Mouse (Mus musculus) C2C12 (cell line): ENCODE measurements around the gene Snu13. TPM values are rescaled to one million over a fixed set of nuclear protein-coding genes. Genes with fewer than 3 reads are reported as not detected.

ENCODE experiments used
- H3K27me3 ChIP-seq: one replicate; pipeline ENCODE4 v1.6.1; 2011; ENCODE audit not compliant: control insufficient read depth, insufficient read depth, insufficient read length
- H3K36me3 ChIP-seq: one replicate; pipeline ENCODE4 v1.6.1; 2011; ENCODE audit not compliant: control insufficient read depth, insufficient read depth
- H3K4me3 ChIP-seq: one replicate; pipeline ENCODE4 v1.5.1; 2011; ENCODE audit warnings: mild to moderate bottlenecking, control low read depth; ENCODE audit not compliant: poor library complexity, insufficient read depth, severe bottlenecking
- H3K79me2 ChIP-seq: one replicate; pipeline ENCODE4 v1.6.1; 2011; ENCODE audit not compliant: control insufficient read depth, insufficient read depth
- H3K79me3 ChIP-seq: one replicate; pipeline ENCODE4 v1.6.1; 2011; ENCODE audit warnings: low read depth, control low read depth
- H3ac ChIP-seq: one replicate; pipeline ENCODE3; 2011; ENCODE audit warnings: low read depth; ENCODE audit not compliant: control insufficient read depth, insufficient read length
- CEBPB ChIP-seq: IDR thresholded peaks from one replicate; pipeline ENCODE4 v1.6.1; 2011; ENCODE audit warnings: low read depth, mild to moderate bottlenecking, control low read depth, moderate library complexity
- CTCF ChIP-seq: IDR thresholded peaks from one replicate; pipeline ENCODE4 v1.5.1; 2011; ENCODE audit not compliant: control insufficient read depth, insufficient read depth, insufficient read length
- FOSL1 ChIP-seq: IDR thresholded peaks from one replicate; pipeline ENCODE4 v1.8.0; 2011; ENCODE audit warnings: mild to moderate bottlenecking, low read length; ENCODE audit not compliant: poor library complexity, insufficient read depth, severe bottlenecking
- MAX ChIP-seq: IDR thresholded peaks from one replicate; pipeline ENCODE4 v1.6.1; 2011; ENCODE audit warnings: mild to moderate bottlenecking, control low read depth
- MYOD1 ChIP-seq: IDR thresholded peaks from one replicate; pipeline ENCODE4 v1.6.1; 2011; ENCODE audit warnings: low read depth; ENCODE audit not compliant: control insufficient read depth, insufficient read length
- MYOG ChIP-seq: IDR thresholded peaks from one replicate; pipeline ENCODE4 v1.6.1; 2011; ENCODE audit not compliant: control insufficient read depth, insufficient read length; ENCODE audit errors: extremely low read depth
- USF1 ChIP-seq: IDR thresholded peaks from one replicate; pipeline ENCODE4 v1.6.1; 2011; ENCODE audit warnings: low read depth, mild to moderate bottlenecking, control low read depth, moderate library complexity
- polyA plus RNA-seq: library from polyadenylated mRNA; unstranded; fragments of >200 nt; fragmentation: generic; extraction: Trizol; gene quantifications from one replicate; pipeline ENCODE4 v1.2.1, GENCODE M21; 2012; ENCODE audit warnings: missing spikeins

Gene Snu13
- polyA plus RNA-seq, 1 experiment, result 238 TPM

DNA sequence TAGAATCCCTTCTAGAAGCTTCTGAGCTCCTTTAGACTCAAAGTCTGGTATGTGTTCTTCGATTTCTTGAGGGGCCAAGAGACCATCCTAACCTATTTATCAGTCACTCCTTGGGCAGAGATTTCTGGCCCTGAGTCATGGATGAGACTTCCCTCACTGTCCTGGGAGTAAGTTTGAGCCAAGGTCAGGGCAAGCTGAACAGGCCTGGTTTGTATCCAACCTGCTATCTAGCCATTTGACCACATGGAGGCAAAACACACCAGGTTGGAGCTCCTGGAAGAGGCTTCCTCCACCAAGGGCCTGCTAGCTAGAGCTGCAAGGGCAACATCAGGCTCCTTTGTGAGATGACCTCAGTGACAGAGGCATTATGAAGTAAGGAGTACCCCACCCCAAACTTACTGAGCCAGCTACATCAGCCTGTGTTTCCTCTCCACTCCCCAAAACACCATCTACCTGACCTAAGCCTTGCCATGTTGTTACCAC is 11.4 kb upstream of the Snu13 start, which contains the start of gene 4930407I10Rik:
Gene 4930407I10Rik (plus strand): TSS at position 433 of the 483 bp plus-strand sequence.
- Histone ChIP-seq H3K27me3 (peaks cover 37% of the 10 kb centered on the region), H3K79me3 (no peaks in the 10 kb centered on the region), H3K36me3 (no peaks in the 10 kb centered on the region), H3K79me2 (no peaks in the 10 kb centered on the region), H3K4me3 (no peak within 1 kb of the TSS), H3ac (no peak within 1 kb of the TSS)
- TF ChIP-seq CEBPB (no peak), MYOD1 (no peak), MYOG (no peak), FOSL1 (no peak), CTCF (no peak), MAX (no peak), USF1 (no peak)

DNA sequence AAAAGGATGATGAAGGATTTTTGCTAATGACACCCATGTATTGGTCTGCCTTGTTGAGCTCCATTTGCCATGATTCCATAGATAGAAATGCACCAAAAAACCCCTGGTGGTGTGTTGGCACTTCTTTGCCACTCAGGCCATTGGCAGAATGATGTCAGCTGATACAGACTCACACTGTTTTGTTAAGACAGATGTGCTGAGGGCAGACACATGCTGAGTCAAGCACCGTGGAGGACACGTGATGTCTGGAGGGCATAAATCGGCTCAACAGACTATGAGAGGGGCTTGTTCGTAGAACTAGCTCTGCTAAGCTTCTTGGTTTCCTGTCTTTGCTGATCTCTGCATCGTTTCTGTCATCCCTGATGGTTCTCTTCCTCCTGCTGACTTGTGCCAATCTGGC is 5.1 kb upstream of the Snu13 start:
- TF ChIP-seq FOSL1 (no peak), USF1 (peak; percentile 82), MAX (no peak)
- H3K27me3 ChIP-seq, result peaks cover 4% of the 10 kb centered on the region
- no peaks in the 10 kb centered on the region for H3K79me3 ChIP-seq
- H3K79me2 ChIP-seq, result no peaks in the 10 kb centered on the region
- no peak overlapping the region for H3K4me3 ChIP-seq
- no peak overlapping the region for H3ac ChIP-seq
- no peaks in the 10 kb centered on the region for H3K36me3 ChIP-seq

DNA sequence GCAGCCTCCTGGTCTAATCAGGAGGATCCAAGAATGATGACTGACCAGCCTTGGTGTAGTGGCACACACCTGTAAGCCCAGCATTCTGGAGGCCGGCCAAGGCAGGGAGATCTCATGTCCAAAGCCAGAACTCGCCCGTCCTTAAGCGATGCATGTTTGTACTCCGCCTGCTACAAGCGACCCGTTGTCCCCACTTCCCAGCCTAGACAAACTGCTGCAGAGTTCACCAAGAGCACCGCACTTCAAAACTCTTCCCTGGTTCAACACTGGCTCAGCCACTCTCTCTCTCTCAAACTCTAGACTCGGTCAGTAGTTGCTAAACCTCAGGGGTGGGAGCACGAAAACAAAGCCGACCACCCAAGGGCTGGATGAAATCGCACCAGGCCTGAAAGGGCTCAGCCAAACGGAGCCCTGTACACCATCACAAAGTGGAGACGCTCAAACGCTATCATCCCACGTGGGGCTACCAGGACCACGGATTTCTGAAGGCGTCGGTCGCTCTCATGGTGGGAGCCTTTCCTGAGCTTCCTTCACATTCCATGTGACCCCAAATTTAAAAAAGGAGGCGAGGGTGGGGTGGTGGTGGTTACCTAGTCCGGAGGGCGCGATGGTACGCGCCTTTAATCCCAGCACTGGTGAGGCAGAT is 1.0 kb downstream of the Snu13 start:
- TF ChIP-seq MAX, result no peak
- TF ChIP-seq MYOD1, result no peak
- no peak for TF ChIP-seq CTCF
- Histone ChIP-seq H3K4me3 (peak overlapping the region; percentile 100), H3K79me2 (peaks cover 55% of the 10 kb centered on the region), H3K27me3 (no peaks in the 10 kb centered on the region), H3ac (peak overlapping the region; percentile 90), H3K79me3 (peaks cover 48% of the 10 kb centered on the region), H3K36me3 (peaks cover 33% of the 10 kb centered on the region)

DNA sequence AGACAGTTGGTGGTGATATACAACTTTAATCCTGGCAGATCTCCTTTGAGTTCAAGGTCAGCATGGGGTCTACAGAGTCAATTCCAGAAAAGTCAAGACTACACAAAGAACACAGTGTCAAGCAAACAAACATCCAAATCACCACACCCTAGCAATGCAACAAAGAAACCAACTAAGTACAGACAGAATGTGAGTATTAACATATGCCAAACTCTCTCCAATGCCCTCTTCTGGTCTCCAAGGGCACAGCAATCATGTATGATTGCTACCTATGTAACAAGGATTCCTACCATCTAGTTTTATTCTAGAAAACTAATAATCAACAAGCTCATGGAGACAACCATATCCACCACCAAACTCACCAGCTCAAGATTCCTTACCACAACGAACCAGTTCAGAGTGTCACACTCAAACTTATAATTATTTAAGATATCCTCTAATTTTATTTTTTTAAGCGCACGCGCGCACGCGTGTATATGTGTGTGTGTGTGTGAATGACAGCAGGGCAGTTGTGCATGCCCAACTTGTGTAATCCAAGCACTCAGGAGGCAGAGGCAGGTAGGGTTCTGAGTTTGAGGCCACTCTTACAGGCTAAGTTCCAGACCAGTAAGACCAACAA is 3.1 kb downstream of the Snu13 start:
- peaks cover 52% of the 10 kb centered on the region for H3K36me3 ChIP-seq
- no peak overlapping the region for H3ac ChIP-seq
- H3K79me2 ChIP-seq, result peaks cover 67% of the 10 kb centered on the region
- TF ChIP-seq USF1 (no peak), MYOG (no peak), MYOD1 (no peak), CEBPB (no peak), FOSL1 (no peak), MAX (no peak), CTCF (no peak)
- no peak overlapping the region for H3K4me3 ChIP-seq
- no peaks in the 10 kb centered on the region for H3K27me3 ChIP-seq
- peaks cover 53% of the 10 kb centered on the region for H3K79me3 ChIP-seq

DNA sequence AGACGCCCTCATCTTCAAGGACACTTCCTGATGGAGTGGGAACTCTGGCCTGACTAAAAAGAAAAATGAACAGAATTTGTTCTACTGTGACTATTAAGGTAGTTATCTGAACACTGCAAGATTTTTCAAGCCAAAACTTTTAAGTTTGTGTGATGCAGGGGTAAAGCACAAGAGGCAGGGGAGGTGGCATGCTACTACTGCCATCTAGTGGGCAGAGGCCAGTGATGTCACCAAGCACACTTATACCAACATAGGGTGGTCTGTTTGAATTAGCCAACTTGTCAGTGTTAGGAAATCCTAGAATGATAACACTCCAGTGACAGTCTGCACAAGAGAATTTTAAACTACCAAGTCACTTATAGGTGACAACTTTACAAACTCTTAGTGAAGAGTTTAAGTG is 6.7 kb downstream of the Snu13 start:
- Histone ChIP-seq H3K79me3 (peaks cover 38% of the 10 kb centered on the region), H3K36me3 (peaks cover 80% of the 10 kb centered on the region), H3K4me3 (no peak overlapping the region), H3K79me2 (peaks cover 49% of the 10 kb centered on the region), H3ac (no peak overlapping the region), H3K27me3 (no peaks in the 10 kb centered on the region)
- no peak for TF ChIP-seq MYOD1
- TF ChIP-seq FOSL1, result no peak
- no peak for TF ChIP-seq CEBPB
- peak; percentile 86 for TF ChIP-seq CTCF

DNA sequence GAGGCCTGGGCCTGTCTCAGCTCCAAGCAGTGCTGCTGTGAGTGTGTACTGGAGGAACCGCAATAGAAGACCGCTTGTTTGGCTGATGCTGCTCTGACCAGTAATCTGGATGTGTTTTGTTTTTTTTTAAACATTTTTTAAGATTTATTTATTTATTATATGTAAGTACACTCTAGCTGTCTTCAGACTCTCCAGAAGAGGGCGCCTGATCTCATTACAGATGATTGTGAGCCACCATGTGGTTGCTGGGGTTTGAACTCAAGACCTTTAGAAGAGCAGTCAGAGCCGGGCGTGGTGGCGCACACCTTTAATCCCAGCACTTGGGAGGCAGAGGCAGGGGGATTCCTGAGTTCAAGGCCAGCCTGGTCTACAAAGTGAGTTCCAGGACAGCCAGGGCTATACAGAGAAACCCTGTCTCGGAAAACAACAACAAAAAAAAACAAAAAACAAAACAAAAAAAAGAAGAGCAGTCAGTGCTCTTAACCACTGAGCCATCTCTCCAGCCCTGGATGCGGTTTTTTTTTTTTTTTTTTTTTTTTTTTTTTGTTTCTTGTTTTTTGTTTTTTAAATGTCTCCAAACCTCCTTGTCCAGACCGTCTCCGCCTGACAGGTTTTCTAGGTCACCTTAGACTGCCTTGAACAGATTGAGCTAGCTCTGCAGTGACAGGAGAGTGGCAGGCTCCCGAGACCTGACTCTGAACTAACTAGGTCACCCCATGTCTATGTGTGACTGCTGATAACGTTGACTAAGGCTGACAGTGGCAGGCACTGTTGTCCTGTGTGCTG is 11.3 kb downstream of the Snu13 start:
- Histone ChIP-seq H3K79me2 (peaks cover 12% of the 10 kb centered on the region), H3ac (no peak overlapping the region), H3K79me3 (peaks cover 5% of the 10 kb centered on the region), H3K27me3 (no peaks in the 10 kb centered on the region), H3K36me3 (peaks cover 88% of the 10 kb centered on the region), H3K4me3 (no peak overlapping the region)
- no peak for TF ChIP-seq CTCF
- TF ChIP-seq CEBPB, result no peak
- no peak for TF ChIP-seq MAX
- no peak for TF ChIP-seq USF1
- TF ChIP-seq MYOG, result no peak
- TF ChIP-seq MYOD1, result no peak
- no peak for TF ChIP-seq FOSL1
